Mouse (Mus musculus): ENCODE results near the gene Atg2b. TPM values are rescaled to one million over a fixed set of nuclear protein-coding genes. Genes with fewer than 3 reads are reported as not detected.

Atg2b gene
- polyA plus RNA-seq, 1 experiment from 2014 or later, result 13.0 TPM

DNA sequence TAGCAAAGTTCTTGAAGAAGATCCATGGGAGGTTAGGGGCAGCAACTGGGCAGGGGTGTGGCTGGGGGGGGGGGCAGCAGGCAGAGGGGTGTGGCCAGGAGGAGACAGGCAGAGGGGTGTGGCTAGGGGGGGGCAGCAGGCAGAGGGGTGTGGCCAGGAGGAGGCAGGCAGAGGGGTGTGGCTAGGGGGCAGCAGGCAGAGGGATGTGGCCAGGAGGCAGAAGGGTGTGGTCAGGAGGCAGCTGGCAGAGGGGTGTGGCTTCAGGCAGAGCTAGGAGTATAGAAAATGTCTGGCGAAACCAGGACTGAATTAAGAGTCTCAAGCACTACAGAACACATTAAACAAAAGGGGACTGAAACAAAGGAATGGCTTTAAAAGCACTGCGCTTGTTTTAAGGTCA is 101.5 kb downstream of the Atg2b start:
- peak overlapping the region; percentile 4; the same call in 1 of the 2 replicates for H3K4me2 ChIP-seq (replicated peaks)
- H3K27ac ChIP-seq, result no peak overlapping the region
- H3K9me3 ChIP-seq, result no peaks in the 10 kb centered on the region
- ATAC-seq, result peak; percentile 83
- H3K4me3 ChIP-seq (replicated peaks), result no peak overlapping the region
- H3K9ac ChIP-seq, result no peak overlapping the region
- no peaks in the 10 kb centered on the region for H3K36me3 ChIP-seq
- 20% methylated on average over 2 of the region's 2 CpGs for WGBS
- peaks cover 15% of the 10 kb centered on the region for H3K4me1 ChIP-seq (replicated peaks)
- no peaks in the 10 kb centered on the region for H3K27me3 ChIP-seq (replicated peaks)

DNA sequence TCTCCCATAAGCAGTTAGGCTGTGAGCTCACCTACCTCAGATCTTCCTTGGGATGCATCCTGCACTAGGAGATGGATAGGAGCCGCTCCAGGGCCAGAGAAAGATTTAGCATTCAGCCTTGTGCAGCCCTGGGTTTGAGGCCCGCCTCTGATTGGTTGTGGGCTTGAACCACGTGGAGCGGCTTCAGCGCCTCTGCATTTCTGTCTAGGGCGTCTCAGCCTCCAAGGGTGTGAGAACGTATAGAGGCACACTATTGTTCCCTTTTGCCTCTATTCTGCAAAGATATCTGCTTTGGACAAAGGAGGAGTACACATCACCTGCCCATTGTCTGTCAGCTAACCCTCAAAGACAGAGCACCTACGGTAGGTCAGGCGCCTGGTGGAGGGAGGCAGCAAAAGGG is 102.5 kb downstream of the Atg2b start:
- Histone ChIP-seq H3K36me3 (no peaks in the 10 kb centered on the region), H3K27ac (no peak overlapping the region; the same call in 1 of the 2 replicates), H3K4me3 (replicated peaks) (no peak overlapping the region), H3K4me1 (replicated peaks) (peaks cover 15% of the 10 kb centered on the region), H3K9ac (no peak overlapping the region), H3K4me2 (replicated peaks) (no peak overlapping the region), H3K27me3 (replicated peaks) (no peaks in the 10 kb centered on the region), H3K9me3 (no peaks in the 10 kb centered on the region)
- no peak for ATAC-seq
- 64% methylated on average over 9 of the region's 9 CpGs for WGBS

DNA sequence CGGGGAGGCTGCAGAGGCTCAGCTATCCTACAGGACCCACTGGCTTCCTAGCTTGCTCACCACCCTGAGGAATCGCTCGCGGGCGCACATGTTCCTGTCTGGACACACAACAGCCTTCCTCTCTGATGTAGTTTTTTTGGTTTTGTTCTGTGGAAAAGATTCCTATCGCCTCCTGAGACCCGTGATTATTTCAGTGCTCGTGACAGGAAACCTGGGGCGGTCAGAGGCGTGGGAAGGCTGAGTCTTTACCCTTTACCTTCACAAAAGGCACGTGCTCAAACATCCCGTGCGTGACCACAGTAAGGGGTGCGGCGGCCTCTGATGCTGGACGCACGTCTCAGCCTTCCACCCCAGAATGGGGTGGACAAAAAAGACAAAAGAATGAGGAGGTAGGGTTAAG is 104.5 kb downstream of the Atg2b start:
- H3K9me3 ChIP-seq, result no peaks in the 10 kb centered on the region
- WGBS, result 83% methylated on average over 17 of the region's 17 CpGs

DNA sequence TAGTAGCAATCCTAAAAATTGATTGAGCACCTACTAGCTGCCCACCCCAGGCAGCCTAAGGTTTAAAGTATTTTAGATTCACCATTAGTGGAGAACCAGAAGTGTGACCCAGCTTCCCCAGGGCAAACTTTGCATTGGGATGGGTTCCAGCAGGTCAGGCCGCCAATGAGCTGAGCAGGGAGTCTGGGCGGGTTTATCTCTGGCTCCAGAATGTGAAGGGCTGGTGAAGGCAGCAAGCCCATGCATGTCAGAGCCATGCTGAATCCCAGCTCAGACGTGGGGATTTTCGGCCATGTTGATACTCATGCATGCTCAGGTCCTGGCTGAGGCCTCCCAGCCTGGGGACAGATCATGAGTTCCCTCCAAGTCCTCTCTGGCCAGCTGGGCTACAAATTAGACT is 110.7 kb downstream of the Atg2b start:
- H3K36me3 ChIP-seq, result no peaks in the 10 kb centered on the region
- H3K4me3 ChIP-seq (replicated peaks), result no peak overlapping the region
- no peak overlapping the region for H3K27ac ChIP-seq
- no peak for ATAC-seq
- no peak overlapping the region for H3K9ac ChIP-seq
- no peaks in the 10 kb centered on the region for H3K27me3 ChIP-seq (replicated peaks)
- H3K9me3 ChIP-seq, result no peaks in the 10 kb centered on the region
- no peaks in the 10 kb centered on the region for H3K4me1 ChIP-seq (replicated peaks)
- H3K4me2 ChIP-seq (replicated peaks), result no peak overlapping the region
- WGBS, result 90% methylated on average over 4 of the region's 4 CpGs

More for the DNA sequence above, 104.5 kb downstream of the Atg2b start:
- no peaks in the 10 kb centered on the region for H3K27me3 ChIP-seq (replicated peaks)
- peaks cover 15% of the 10 kb centered on the region for H3K4me1 ChIP-seq (replicated peaks)
- no peak for ATAC-seq
- no peaks in the 10 kb centered on the region for H3K36me3 ChIP-seq
- no peak overlapping the region for H3K27ac ChIP-seq
- no peak overlapping the region for H3K4me2 ChIP-seq (replicated peaks)
- H3K4me3 ChIP-seq (replicated peaks), result no peak overlapping the region
- H3K9ac ChIP-seq, result no peak overlapping the region

DNA sequence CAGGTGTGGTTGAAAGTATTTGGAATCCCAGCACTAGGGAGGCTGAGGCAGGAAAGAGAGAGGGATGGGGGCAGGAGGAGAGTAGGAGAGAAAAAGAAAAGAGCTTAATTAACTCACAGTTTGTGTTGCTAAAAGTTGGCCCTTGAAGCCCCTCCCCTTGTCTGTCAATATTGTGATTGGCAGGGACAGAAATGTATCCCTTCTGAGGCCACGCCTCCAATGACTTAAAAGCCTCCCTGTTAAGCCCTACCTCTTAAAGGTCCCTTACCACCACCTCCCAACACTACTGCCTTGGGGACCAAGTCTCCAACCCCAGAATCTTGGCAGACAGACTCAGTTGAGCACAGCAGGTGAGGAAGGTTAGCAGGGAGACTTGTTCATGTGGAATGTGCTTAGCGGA is 112.4 kb downstream of the Atg2b start:
- no peaks in the 10 kb centered on the region for H3K27me3 ChIP-seq (replicated peaks)
- 85% methylated on average over 2 of the region's 2 CpGs for WGBS
- no peak overlapping the region for H3K4me3 ChIP-seq (replicated peaks)
- ATAC-seq, result no peak; the same call in 1 of the 2 replicates
- H3K36me3 ChIP-seq, result no peaks in the 10 kb centered on the region
- no peak overlapping the region for H3K4me2 ChIP-seq (replicated peaks)
- no peaks in the 10 kb centered on the region for H3K4me1 ChIP-seq (replicated peaks)
- no peaks in the 10 kb centered on the region for H3K9me3 ChIP-seq
- no peak overlapping the region for H3K9ac ChIP-seq
- H3K27ac ChIP-seq, result no peak overlapping the region

DNA sequence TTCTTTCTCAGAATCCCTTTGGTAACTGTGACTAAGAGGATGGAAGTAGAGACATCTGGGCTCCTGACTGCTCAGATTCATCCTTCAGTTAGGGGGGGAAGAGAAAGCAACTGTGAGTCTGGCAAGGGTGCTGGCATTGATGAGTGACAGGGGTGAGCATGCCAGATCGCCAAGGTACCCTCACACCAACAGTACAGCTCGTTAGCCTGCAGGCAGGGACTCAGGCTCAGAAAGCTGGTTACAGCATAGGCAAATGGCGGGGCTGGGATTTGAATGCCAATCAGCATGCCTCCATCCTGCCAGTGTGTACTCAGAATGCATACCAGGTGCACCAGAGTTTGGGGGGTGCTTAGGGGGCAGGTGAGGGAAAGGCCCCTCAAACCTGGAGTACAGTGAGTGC is 113.1 kb downstream of the Atg2b start:
- H3K27me3 ChIP-seq (replicated peaks), result no peaks in the 10 kb centered on the region
- 82% methylated on average over 3 of the region's 3 CpGs for WGBS
- H3K9ac ChIP-seq, result no peak overlapping the region
- H3K36me3 ChIP-seq, result no peaks in the 10 kb centered on the region
- no peak overlapping the region for H3K27ac ChIP-seq
- ATAC-seq, result no peak
- no peak overlapping the region for H3K4me2 ChIP-seq (replicated peaks)
- H3K4me3 ChIP-seq (replicated peaks), result no peak overlapping the region
- no peaks in the 10 kb centered on the region for H3K4me1 ChIP-seq (replicated peaks)
- H3K9me3 ChIP-seq, result no peaks in the 10 kb centered on the region

Other genes with a start within 250 kb of the Atg2b start
- gene D430019H16Rik, start 231.4 kb downstream of the Atg2b start, polyA plus RNA-seq (2015; fragmentation: Nextera tagmentation; extraction: Ambion mirVana), result 0.78 and 1.4 TPM in 2 replicates
- gene Bdkrb2, start 122.0 kb downstream of the Atg2b start, polyA plus RNA-seq (2015; fragmentation: Nextera tagmentation; extraction: Ambion mirVana), result 4.5 and 4.6 TPM in 2 replicates
- gene Bdkrb1, start 82.1 kb downstream of the Atg2b start, polyA plus RNA-seq (2015; fragmentation: Nextera tagmentation; extraction: Ambion mirVana), result 0.31 and 0.37 TPM in 2 replicates
- 29.4 and 29.5 TPM in 2 replicates for gene Gskip, start 382 bp downstream of the Atg2b start, polyA plus RNA-seq (2015; fragmentation: Nextera tagmentation; extraction: Ambion mirVana)
- 0.70 and 0.97 TPM in 2 replicates for gene Ak7, start 20.8 kb upstream of the Atg2b start, polyA plus RNA-seq (2015; fragmentation: Nextera tagmentation; extraction: Ambion mirVana)
- gene Papola, start 99.5 kb upstream of the Atg2b start, polyA plus RNA-seq (2015; fragmentation: Nextera tagmentation; extraction: Ambion mirVana), result 189 and 225 TPM in 2 replicates